Mouse (Mus musculus): ENCODE results near the gene Kirrel2. TPM values are rescaled to one million over a fixed set of nuclear protein-coding genes. Genes with fewer than 3 reads are reported as not detected.

The Kirrel2 gene
- total RNA-seq, 2 experiments from 2014 or later = not detected

DNA sequence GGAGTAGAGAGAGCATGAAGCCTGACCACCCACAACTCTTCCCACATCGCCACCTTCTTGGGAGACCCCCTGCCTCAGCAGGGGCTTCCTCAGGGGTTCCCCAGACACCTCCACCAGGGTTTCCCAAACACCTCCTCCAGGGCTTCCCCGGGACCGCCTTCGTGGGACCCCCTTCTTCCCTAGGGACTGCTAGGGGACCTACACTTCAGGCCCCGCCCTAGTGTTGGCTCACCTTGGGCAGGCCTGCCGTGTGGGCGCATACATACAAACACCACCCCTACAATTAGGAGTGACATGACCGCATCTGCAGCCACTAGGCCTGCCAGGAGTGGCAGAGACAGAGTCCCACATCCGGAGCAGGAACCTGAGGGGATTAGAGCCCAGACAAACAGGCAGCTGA is 39.6 kb downstream of the Kirrel2 start:
- no peak for DNase-seq (ENCODE audit: low spot score)

DNA sequence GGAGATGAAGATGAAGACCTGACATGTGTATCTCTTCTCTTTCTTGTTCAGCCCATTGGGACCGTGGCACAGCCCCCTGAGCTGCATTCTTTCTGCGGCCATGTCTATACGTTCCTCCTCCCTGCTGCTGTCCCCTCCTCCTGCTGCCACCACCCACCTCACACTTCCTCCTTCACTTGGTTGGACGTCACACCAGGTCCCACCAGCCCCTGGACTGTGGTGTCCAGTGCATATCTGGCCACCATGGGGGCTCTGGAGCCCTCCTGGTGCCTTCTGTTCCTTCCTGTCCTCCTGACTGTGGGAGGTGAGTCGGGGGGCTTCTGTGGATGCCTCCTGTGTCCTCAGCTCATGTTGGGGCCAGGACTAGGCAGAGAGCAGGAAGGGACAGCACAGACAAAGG is 43.9 kb downstream of the Kirrel2 start, which contains the start of gene Tyrobp:
TSS of gene Tyrobp (plus strand) at position 165 of the 400 bp plus-strand sequence.
- no peak for DNase-seq (ENCODE audit: low spot score)

DNA sequence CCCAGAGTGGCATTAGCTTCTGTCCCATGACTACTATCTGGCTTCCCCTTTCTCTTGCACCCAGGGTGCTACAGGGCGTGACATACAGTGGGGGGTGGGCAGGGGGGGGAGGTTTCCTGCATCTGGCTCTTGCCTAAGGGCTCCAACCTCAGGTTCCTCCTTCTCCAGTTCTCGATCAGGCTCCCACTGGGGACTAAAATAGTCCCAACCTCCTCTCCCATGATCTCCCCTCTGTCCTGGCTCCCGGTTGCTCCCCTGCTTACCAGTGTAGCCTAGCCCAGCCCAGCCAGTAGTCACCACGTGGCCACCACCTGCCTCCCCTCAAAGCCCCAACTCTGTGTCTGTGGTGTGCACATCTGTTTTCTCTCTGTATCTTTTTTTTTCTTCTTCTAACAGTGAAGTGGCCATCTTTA is 44.7 kb downstream of the Kirrel2 start:
- DNase-seq (ENCODE audit: low spot score) = no peak

DNA sequence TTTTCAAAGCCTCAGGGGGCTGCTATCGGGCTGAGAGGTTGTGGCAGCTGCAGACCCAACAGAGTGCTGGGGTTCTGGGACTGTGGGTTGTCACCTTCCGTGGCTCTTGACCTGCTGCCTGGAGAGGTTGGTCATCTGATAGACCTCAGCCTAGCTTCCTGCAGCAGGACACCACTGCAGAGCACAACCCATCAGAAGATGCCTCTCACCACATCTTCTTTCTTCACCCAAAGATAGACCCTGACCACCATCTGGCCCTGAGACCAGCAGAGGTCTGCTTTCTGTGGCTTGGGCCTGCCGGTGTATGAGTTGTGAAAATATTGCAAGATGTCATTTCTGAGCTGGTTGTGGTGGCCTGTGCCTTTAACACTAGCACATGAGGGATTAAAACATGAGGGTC is 46.5 kb downstream of the Kirrel2 start:
- no peak for DNase-seq (ENCODE audit: low spot score)

DNA sequence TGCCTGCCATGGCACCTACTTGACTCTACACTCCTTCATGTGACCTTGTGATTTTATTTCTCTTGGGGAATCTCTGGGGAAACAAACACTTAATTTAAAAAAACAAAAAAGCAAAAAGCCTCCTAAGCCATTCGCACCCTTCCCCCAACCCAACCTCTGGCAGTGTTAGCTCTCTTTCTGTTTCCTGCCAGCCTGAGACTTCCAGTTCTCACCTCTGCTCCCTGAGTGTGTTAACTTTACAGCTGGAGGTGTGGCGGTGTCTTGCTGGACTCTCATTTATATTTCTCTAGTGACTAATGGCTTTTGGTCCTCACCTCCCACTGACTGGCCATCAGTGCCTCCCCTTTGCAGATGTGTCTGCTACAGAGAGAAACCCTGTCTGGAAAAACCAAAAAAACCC is 47.7 kb downstream of the Kirrel2 start:
- DNase-seq (ENCODE audit: low spot score) = no peak

DNA sequence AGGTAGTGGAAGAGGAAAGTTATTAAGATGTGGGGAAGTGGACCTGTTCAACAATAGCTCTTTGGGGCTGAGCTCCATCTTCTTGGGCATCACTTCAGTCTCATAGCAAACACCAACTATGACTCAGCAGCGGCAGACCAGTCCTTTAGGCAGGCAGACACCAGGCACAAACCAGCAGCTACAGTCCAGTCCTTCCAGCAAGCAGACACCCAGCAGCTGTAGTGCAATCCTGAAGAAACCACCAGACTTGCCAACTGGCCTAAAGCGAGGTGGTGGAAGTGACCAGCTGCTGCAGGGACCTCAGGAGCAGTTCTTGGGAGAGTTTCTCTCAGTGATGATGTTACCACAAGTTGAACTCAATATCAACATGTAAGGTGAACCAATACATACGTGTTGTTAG is 48.9 kb downstream of the Kirrel2 start:
- DNase-seq (ENCODE audit: low spot score) = no peak

DNA sequence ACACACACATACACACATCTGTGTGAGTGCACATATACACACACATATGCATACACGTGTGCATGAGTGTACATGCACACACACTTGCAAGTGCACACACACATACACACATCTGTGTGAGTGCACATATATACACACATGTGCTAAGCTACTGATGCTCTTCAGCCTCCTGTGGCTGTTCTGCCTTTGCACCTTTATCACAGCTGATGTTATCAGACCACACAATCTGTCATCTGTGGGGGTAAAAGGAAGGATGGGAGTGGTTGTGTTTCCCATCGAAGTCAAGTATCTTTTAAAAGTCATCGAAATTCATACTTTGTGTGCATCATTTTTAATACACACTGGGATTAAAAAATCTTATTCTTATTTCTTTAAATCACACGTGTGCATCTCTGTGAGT is 55.1 kb downstream of the Kirrel2 start:
- no peak for DNase-seq (ENCODE audit: low spot score)

DNA sequence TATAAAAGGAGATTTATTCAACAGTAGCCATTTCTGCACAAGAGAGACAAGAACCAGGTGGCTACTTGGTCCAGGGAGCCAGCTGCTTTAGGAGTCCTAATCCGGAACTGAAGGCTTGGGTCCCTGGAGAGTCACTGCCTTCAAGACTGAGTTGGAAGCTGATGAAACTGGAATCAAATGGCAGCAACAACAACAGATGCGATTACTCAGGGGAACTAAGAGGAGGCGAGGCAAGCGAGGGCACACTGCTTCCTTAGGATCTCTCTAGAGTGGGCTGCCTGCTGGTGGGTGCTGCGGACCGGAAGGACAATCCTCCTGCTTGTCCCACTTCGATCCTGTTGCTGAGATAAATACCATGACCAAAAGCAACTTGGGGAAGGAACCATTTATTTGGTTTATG is 57.8 kb downstream of the Kirrel2 start:
- DNase-seq (ENCODE audit: low spot score) = no peak

Other genes starting within 250 kb of the Kirrel2 start
- 10 to 100 TPM; 57.1 to 57.7 TPM for gene Polr2i, start 225.7 kb downstream of the Kirrel2 start, total RNA-seq (2021)
- 10 to 100 TPM; 29.6 to 31.9 TPM for gene Tbcb, start 225.4 kb downstream of the Kirrel2 start, total RNA-seq (2021)
- gene Ovol3, start 222.0 kb downstream of the Kirrel2 start, total RNA-seq (2021) = not detected
- not detected for gene Thap8, start 177.6 kb downstream of the Kirrel2 start, total RNA-seq (2021)
- 1 to 10 TPM; 2.0 to 2.2 TPM for gene Wdr62, start 177.3 kb downstream of the Kirrel2 start, total RNA-seq (2021)
- gene Clip3, start 166.0 kb downstream of the Kirrel2 start, total RNA-seq (2021) = 1 to 10 TPM; 3.2 to 4.3 TPM
- 10 to 100 TPM; 20.6 to 24.6 TPM for gene Alkbh6, start 149.0 kb downstream of the Kirrel2 start, total RNA-seq (2021)
- 1 to 10 TPM; 2.0 to 2.1 TPM for gene Syne4, start 142.9 kb downstream of the Kirrel2 start, total RNA-seq (2021)
- under 1 TPM; 0.59 TPM for gene E130208F15Rik, start 135.9 kb downstream of the Kirrel2 start, total RNA-seq (2021)
- gene Sdhaf1, start 133.8 kb downstream of the Kirrel2 start, total RNA-seq (2021) = 1 to 10 TPM; 6.5 to 7.6 TPM
- gene Lrfn3, start 94.9 kb downstream of the Kirrel2 start, total RNA-seq (2021) = 1 to 10 TPM; 4.7 to 5.3 TPM
- gene Tyrobp, start 43.9 kb downstream of the Kirrel2 start, total RNA-seq (2021) = 1 to 10 TPM; 3.3 to 6.3 TPM
- not detected for gene Hcst, start 37.8 kb downstream of the Kirrel2 start, total RNA-seq (2021)
- gene Nfkbid, start 36.0 kb downstream of the Kirrel2 start, total RNA-seq (2021) = under 1 TPM in 1 of 2 experiments, not detected in 1; 0.11 TPM
- 1 to 10 TPM in 1 of 2 experiments, under 1 TPM in 1; 0.82 to 1.4 TPM for gene Aplp1, start 12.2 kb downstream of the Kirrel2 start, total RNA-seq (2021)
- gene Nphs1, start 625 bp upstream of the Kirrel2 start, total RNA-seq (2021) = not detected
- not detected for gene Prodh2, start 35.9 kb upstream of the Kirrel2 start, total RNA-seq (2021)
- gene Arhgap33, start 77.4 kb upstream of the Kirrel2 start, total RNA-seq (2021) = under 1 TPM; 0.27 to 0.47 TPM
- gene Hspb6, start 94.5 kb upstream of the Kirrel2 start, total RNA-seq (2021) = 1,000 to 10,000 TPM; 1,641 to 2,096 TPM
- 1 to 10 TPM; 5.1 to 8.0 TPM for gene Proser3, start 94.6 kb upstream of the Kirrel2 start, total RNA-seq (2021)
- 1 to 10 TPM; 8.7 to 9.0 TPM for gene Lin37, start 102.1 kb upstream of the Kirrel2 start, total RNA-seq (2021)
- 10 to 100 TPM; 50.9 to 53.6 TPM for gene U2af1l4, start 105.6 kb upstream of the Kirrel2 start, total RNA-seq (2021)
- gene Gm49396, start 105.7 kb upstream of the Kirrel2 start, total RNA-seq (2021) = 1 to 10 TPM; 1.0 to 1.3 TPM
- 100 to 1,000 TPM; 122 to 132 TPM for gene Psenen, start 105.9 kb upstream of the Kirrel2 start, total RNA-seq (2021)
- 1 to 10 TPM in 1 of 2 experiments, under 1 TPM in 1; 0.82 to 1.4 TPM for gene Igflr1, start 107.7 kb upstream of the Kirrel2 start, total RNA-seq (2021)
- 10 to 100 TPM; 12.5 to 12.9 TPM for gene Kmt2b, start 131.0 kb upstream of the Kirrel2 start, total RNA-seq (2021)
- gene Zbtb32, start 141.2 kb upstream of the Kirrel2 start, total RNA-seq (2021) = not detected
- not detected for gene Upk1a, start 155.2 kb upstream of the Kirrel2 start, total RNA-seq (2021)
- 1,000 to 10,000 TPM; 2,016 to 2,070 TPM for gene Cox6b1, start 168.5 kb upstream of the Kirrel2 start, total RNA-seq (2021)
- not detected for gene Etv2, start 178.2 kb upstream of the Kirrel2 start, total RNA-seq (2021)
- 10 to 100 TPM; 37.6 to 40.7 TPM for gene Rbm42, start 192.6 kb upstream of the Kirrel2 start, total RNA-seq (2021)
- gene Haus5, start 207.3 kb upstream of the Kirrel2 start, total RNA-seq (2021) = 1 to 10 TPM; 2.6 to 3.8 TPM
- 1 to 10 TPM; 2.8 to 3.9 TPM for gene Pmis2, start 213.9 kb upstream of the Kirrel2 start, total RNA-seq (2021)
- gene 2200002J24Rik, start 241.2 kb upstream of the Kirrel2 start, total RNA-seq (2021) = not detected

Measured in gastrocnemius, adult 18-20 months (tissue).